Comparison of ENCODE assay signal across 16 mouse cellular contexts in genomic region chr6:142748057-142748708, GRCm38 (mm10). TPM values are rescaled to one million over a fixed set of nuclear protein-coding genes. Genes with fewer than 3 reads are reported as not detected.
DNase-seq lines count a peak whose midpoint lies in the region; ATAC-seq lines count a peak whose summit lies in the region.
"Had no signal": no experiment of that assay in that cellular context is flagged by ENCODE, and none has a peak within 500 bp of the region (broad histone marks: within the 10 kb centered on the region; RNA-seq: fewer than 3 reads in every experiment).

No protein-coding gene starts in this region.

- H3K4me1 ChIP-seq in limb, embryonic 15.5 days, result 0 out of 2 replicates have a peak, but pooled peaks cover 4% of the 10 kb centered on the region
- H3K4me1 ChIP-seq in limb, embryonic 10.5 days, result no peaks in the 10 kb centered on the region
- H3K4me1 ChIP-seq in heart, embryonic 10.5 days, result peaks cover 11% of the 10 kb centered on the region; the same call in 1 of the 2 replicates
- H3K4me1 ChIP-seq in midbrain, embryonic 15.5 days, result no peaks in the 10 kb centered on the region
- H3K4me1 ChIP-seq: limb, embryonic 12.5 days had no signal

- H3K4me2 ChIP-seq in limb, embryonic 15.5 days, result no peak overlapping the region
- no peak overlapping the region for H3K4me2 ChIP-seq in midbrain, embryonic 15.5 days
- H3K4me2 ChIP-seq: limb, embryonic 12.5 days had no signal

- H3K9me3 ChIP-seq in limb, embryonic 15.5 days, result no peaks in the 10 kb centered on the region
- H3K9me3 ChIP-seq in limb, embryonic 10.5 days (replicated peaks), result no peaks in the 10 kb centered on the region
- H3K9me3 ChIP-seq in heart, embryonic 10.5 days, result no peaks in the 10 kb centered on the region
- no peaks in the 10 kb centered on the region for H3K9me3 ChIP-seq in midbrain, embryonic 15.5 days
- H3K9me3 ChIP-seq: limb, embryonic 12.5 days had no signal

- no peaks in the 10 kb centered on the region for H3K36me3 ChIP-seq in limb, embryonic 15.5 days
- no peaks in the 10 kb centered on the region for H3K36me3 ChIP-seq in limb, embryonic 10.5 days
- no peaks in the 10 kb centered on the region for H3K36me3 ChIP-seq in heart, embryonic 10.5 days
- no peaks in the 10 kb centered on the region for H3K36me3 ChIP-seq in midbrain, embryonic 15.5 days (replicated peaks)
- H3K36me3 ChIP-seq: limb, embryonic 12.5 days had no signal

- H3K27me3 ChIP-seq in limb, embryonic 15.5 days, result no peaks in the 10 kb centered on the region
- H3K27me3 ChIP-seq in limb, embryonic 10.5 days (ENCODE audit: low read depth, poor library complexity, severe bottlenecking), result peaks cover 4% of the 10 kb centered on the region; the same call in 1 of the 2 replicates
- H3K27me3 ChIP-seq in heart, embryonic 10.5 days (ENCODE audit: insufficient read depth, poor library complexity, severe bottlenecking), result no peaks in the 10 kb centered on the region
- H3K27me3 ChIP-seq in midbrain, embryonic 15.5 days (replicated peaks), result no peaks in the 10 kb centered on the region

- WGBS in limb, embryonic 15.5 days, result 60% methylated on average over 8 of the region's 8 CpGs
- WGBS in limb, embryonic 10.5 days, result 85% methylated on average over 8 of the region's 8 CpGs
- 40% methylated on average over 8 of the region's 8 CpGs for whole genome bisulfite sequencing in heart, embryonic 10.5 days
- 79% methylated on average over 8 of the region's 8 CpGs for WGBS in midbrain, embryonic 15.5 days

- no peak for ATAC-seq in limb, embryonic 15.5 days (ENCODE audit: insufficient number of reproducible peaks, low FRiP score, low TSS enrichment, low read depth)
- no peak for ATAC-seq in midbrain, embryonic 15.5 days (replicated peaks)
- ATAC-seq: activated CD4-positive, CD25-positive, alpha-beta regulatory T cell, adult 4 months had no signal

- peak overlapping the region; percentile 54 for H3K27ac ChIP-seq in limb, embryonic 15.5 days
- H3K27ac ChIP-seq in limb, embryonic 10.5 days, result no peak overlapping the region
- H3K27ac ChIP-seq in heart, embryonic 10.5 days, result 0 out of 2 replicates have a peak overlapping the region, but pooled peaks have one; percentile 3
- H3K27ac ChIP-seq in midbrain, embryonic 15.5 days, result no peak overlapping the region
- H3K27ac ChIP-seq: gastrocnemius, adult 2 months; limb, embryonic 12.5 days had no signal

- no peak overlapping the region for H3K4me3 ChIP-seq in limb, embryonic 15.5 days
- H3K4me3 ChIP-seq in limb, embryonic 10.5 days, result no peak overlapping the region
- H3K4me3 ChIP-seq in heart, embryonic 10.5 days, result no peak overlapping the region
- no peak overlapping the region for H3K4me3 ChIP-seq in midbrain, embryonic 15.5 days
- H3K4me3 ChIP-seq: gastrocnemius, adult 2 months; limb, embryonic 12.5 days; myocyte had no signal

- no peak overlapping the region for H3K9ac ChIP-seq in limb, embryonic 15.5 days
- H3K9ac ChIP-seq in midbrain, embryonic 15.5 days, result no peak overlapping the region
- H3K9ac ChIP-seq: limb, embryonic 12.5 days had no signal

- DNase-seq in limb, embryonic 10.5 days (ENCODE audit: low spot score), result no peak
- peak; percentile 37 for DNase-seq in NIH3T3 (ENCODE audit: low read depth)
- DNase-seq in heart, embryonic 10.5 days (ENCODE audit: low spot score), result no peak
- DNase-seq in lung, postnatal 36 days, result peak; percentile 31
- no peak for DNase-seq in right cerebral cortex, postnatal 25 days
- DNase-seq: cerebellum, adult 11-12 months; embryo, embryonic 11 days; gastrocnemius, adult 2 months; kidney, adult 8-10 months; right cerebral cortex, postnatal 4 days had no signal

RNA-seq across cellular contexts. Expression of gene Cmas, which starts 8.3 kb away (rescaled TPM):
- 79.2 and 90.3 TPM in 2 replicates for polyA plus RNA-seq in limb, embryonic 15.5 days (2015; fragmentation: Nextera tagmentation; extraction: Ambion mirVana)
- polyA plus RNA-seq in limb, embryonic 10.5 days (2016; fragmentation: Nextera tagmentation; extraction: Ambion mirVana), result 65.1 and 70.4 TPM in 2 replicates
- polyA plus RNA-seq in heart, embryonic 10.5 days (2016; fragmentation: Nextera tagmentation; extraction: Ambion mirVana), result 100 and 105 TPM in 2 replicates
- 213 and 222 TPM in 2 replicates for polyA plus RNA-seq in midbrain, embryonic 15.5 days (2015; fragmentation: Nextera tagmentation; extraction: Ambion mirVana)

RNA-seq across cellular contexts. Expression of gene Abcc9, which starts 46.1 kb away (rescaled TPM):
- 3.4 and 5.0 TPM in 2 replicates for polyA plus RNA-seq in limb, embryonic 15.5 days (2015; fragmentation: Nextera tagmentation; extraction: Ambion mirVana)
- polyA plus RNA-seq in limb, embryonic 10.5 days (2016; fragmentation: Nextera tagmentation; extraction: Ambion mirVana), result 1.1 and 1.2 TPM in 2 replicates
- 11.2 and 25.6 TPM in 2 replicates for polyA plus RNA-seq in heart, embryonic 10.5 days (2016; fragmentation: Nextera tagmentation; extraction: Ambion mirVana)
- polyA plus RNA-seq in midbrain, embryonic 15.5 days (2015; fragmentation: Nextera tagmentation; extraction: Ambion mirVana), result 3.1 and 3.6 TPM in 2 replicates
- polyA plus RNA-seq: activated CD4-positive, CD25-positive, alpha-beta regulatory T cell, adult 4 months had no signal

RNA-seq across cellular contexts. Expression of gene Sult6b2, which starts 56.1 kb away (rescaled TPM):
- 0.13 TPM in 1 of 2 replicates, not detected in the other for polyA plus RNA-seq in limb, embryonic 15.5 days (2015; fragmentation: Nextera tagmentation; extraction: Ambion mirVana)
- polyA plus RNA-seq in limb, embryonic 10.5 days (2016; fragmentation: Nextera tagmentation; extraction: Ambion mirVana), result not detected in 2 replicates
- polyA plus RNA-seq in heart, embryonic 10.5 days (2016; fragmentation: Nextera tagmentation; extraction: Ambion mirVana), result 0.06 TPM in 1 of 2 replicates, not detected in the other
- polyA plus RNA-seq in midbrain, embryonic 15.5 days (2015; fragmentation: Nextera tagmentation; extraction: Ambion mirVana), result 0.17 and 0.38 TPM in 2 replicates
- polyA plus RNA-seq: activated CD4-positive, CD25-positive, alpha-beta regulatory T cell, adult 4 months; hindbrain, embryonic 11.5 days; limb, embryonic 12.5 days; myocyte had no signal

Comparison
In these comparisons a context has a peak if more than half of its experiments do, and no peak if none do; other contexts are left out.
1. H3K27ac ChIP-seq: peak in limb, embryonic 15.5 days (single experiment) and heart, embryonic 10.5 days (single experiment); none in limb, embryonic 10.5 days (single experiment) and midbrain, embryonic 15.5 days (single experiment).
2. DNase-seq: peak in NIH3T3 (single experiment) and lung, postnatal 36 days (single experiment); none in limb, embryonic 10.5 days (single experiment), heart, embryonic 10.5 days (single experiment) and right cerebral cortex, postnatal 25 days (single experiment).